Mouse (Mus musculus) right cerebral cortex, postnatal 14 days (tissue): Measurements from ENCODE around the gene Chrm5.

Experiments
- DNase-seq: peaks from one replicate; pipeline ENCODE4 v3.0.0; 2022

Chrm5 gene

DNA sequence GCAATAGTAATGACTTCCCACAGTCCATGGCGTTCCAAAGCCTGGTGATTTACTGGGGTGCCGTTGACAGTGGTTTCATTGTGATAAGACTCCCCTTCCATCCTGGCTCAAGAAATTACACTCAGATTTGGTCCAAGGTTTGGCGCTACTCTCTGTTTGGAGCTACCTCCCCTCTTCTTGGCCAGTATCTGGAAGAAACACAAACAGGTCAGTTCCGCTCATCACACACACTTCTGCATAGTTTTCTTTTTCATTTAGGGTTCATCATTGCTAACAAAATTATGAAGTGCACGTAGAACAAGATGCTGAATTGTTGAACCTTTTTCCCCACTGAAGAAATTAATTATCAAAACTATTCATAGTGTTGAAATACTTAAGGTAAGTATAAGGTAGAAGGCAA is at the start of gene Chrm5:
TSS of gene Chrm5 (minus strand) at position 101 of the 400 bp plus-strand sequence.
- no peak for DNase-seq

DNA sequence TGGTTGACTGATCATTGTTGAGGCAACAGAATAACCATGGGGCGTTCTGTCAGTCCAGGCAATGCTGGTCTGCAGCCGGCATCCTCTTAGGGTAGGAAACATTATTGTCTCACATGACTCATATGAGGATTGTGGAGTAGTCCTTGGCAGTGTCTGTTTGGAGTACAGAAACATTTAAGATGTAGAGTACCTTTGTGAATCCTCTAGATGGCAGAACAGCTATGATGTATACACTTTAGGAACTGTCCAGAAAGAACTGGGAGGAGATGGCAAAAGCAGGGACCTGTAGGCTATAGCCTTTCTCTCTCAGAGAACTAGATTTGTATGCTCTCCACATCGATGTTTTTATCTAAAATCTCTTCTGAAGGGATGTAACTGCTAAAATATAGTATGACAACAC is 46.4 kb upstream of the Chrm5 start:
- no peak for DNase-seq

DNA sequence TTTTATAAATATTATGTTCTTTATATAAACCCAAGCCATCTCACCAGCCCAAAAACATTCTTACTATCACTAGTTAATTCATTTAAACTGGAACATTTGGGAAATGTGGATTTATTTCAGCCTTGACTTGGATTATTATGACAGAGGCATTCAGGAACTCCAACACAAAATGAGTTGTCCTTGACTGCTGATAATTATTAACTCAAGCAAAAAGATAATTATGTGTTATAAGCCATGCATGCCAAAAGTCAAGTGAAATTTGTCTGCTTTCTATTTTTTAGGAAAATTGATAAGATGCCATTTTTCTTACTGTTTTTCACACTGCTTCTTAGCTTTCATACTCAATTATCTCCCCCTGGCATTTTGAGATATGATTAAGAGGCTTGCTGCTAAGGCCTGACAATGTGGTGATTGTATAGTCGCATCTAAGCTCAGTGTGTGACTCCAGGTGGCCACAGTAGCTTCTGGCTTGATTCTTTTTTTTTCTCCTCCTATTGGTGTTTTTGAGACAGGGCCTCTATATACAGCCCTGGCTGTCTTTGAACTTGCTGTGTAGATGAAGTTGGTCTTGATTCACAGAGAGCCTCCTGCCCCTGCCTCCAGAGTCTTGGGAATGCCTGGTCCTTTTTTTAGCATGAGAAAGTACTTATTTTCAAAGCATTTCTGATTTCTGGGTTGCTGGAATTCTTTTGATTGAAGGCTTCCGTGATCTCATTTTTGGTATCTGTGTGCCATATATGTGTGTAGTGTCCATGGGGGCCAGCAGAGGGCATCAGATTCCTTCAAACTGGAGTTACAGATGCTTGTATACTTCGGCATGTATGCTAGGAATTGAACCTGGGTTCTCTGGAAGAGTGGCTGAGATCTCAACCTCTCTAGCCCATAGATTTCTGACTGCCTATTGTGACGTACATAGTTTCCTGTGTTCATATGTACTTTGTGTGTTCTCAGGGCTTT is 40.2 kb upstream of the Chrm5 start:
- DNase-seq: no peak

DNA sequence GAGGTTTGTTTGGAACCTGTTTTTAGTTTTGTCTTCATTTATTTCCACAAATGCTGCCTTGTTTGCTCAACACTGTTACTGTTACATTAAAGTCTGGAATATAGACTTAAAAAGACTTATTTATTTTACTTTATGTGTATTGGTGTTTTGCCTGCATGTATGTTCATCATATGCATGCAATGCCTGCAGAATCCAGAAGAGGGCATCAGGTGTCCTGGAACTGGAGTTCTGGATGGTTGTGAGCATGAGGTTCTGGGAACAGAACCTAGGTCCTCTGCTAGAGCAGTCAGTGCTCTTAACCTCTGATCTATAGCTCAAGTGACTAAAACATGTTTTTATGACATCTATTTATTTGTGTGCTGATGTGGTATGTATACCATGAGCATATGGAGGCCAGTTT is 38.0 kb upstream of the Chrm5 start:
- no peak for DNase-seq

GRCm38 (mm10) chr2:112517218-112517617 is 36.6 kb upstream of the Chrm5 start:
- no peak for DNase-seq

DNA sequence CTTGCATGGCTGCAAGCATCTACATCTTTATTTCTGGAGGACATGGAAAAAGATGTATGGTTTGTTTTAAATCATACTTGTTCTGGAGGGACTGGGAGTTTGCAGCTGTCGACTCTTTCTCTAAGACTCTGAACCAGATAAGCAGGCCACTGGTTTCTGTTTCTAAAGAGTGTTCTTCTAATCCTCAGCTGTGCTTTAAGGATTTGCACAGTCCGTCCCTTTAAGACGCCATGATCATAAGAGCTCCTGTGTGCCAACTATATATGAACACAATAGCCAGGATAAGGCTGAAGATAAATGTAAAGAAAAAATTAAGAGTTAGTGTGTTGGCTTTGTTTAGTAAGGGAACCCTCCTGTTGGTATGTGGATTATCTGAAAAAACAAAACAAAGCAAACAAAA is 36.2 kb upstream of the Chrm5 start:
- no peak for DNase-seq

DNA sequence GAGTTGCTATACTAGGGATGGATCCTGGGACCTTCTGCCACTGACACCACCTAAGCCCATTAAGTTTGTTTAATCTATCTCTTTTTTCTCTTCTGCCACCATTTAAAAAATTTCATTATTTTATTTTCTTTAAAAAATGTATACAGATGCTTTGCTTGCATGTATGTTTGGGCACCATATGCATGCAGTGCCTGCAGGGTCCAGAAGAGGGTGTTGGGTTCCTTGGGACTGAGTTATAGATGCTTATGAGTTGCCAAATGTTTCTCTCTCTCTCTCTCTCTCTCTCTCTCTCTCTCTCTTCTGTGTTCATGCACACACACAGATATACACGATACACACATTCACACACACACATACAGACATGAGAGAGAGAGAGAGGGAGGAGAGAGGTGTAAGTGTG is 32.5 kb upstream of the Chrm5 start:
- DNase-seq: no peak

DNA sequence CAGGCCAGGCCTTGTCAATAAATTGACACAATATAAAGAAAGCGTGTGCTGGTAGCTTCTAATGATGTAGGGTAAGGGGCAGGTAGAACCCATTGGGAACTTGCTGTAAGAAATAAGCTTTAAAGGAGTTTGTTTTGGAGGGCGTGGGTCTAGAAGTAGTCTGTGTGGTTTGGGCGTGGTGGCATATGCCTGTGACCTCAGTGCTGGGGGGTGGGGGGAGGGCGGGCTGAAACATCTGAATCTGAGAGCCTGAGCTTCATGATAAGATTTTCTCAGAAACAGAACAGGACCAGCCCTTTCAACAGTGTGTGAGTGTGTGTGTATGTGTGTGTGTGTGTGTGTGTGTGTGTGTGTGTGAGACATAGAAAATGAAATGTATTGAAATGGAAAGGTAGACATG is 29.6 kb upstream of the Chrm5 start:
- no peak for DNase-seq

- DNase-seq: no peak
These were observed 26.9 kb upstream of the Chrm5 start for GRCm38 (mm10) chr2:112507444-112507843.

- no peak for DNase-seq
These were observed 26.4 kb upstream of the Chrm5 start for GRCm38 (mm10) chr2:112506841-112507435.

DNA sequence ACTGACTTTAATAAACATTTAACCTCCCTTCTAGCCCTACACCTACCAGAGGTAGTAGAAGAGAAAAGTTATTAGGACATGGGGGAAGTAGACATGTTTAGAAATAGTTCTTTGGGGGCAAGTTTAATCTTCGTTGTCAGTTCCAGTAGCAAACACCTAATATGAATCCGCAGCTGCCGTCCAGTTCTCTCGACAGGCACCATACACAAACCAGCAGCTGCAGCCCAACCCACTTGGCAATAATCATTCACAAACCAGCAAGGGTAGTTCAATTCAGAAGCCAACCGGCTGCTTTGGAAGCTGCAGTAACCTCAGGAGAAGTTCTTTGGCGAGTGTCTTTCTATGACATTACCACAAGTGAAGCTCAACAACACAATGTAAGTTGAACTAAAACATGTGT is 23.4 kb upstream of the Chrm5 start:
- no peak for DNase-seq

DNA sequence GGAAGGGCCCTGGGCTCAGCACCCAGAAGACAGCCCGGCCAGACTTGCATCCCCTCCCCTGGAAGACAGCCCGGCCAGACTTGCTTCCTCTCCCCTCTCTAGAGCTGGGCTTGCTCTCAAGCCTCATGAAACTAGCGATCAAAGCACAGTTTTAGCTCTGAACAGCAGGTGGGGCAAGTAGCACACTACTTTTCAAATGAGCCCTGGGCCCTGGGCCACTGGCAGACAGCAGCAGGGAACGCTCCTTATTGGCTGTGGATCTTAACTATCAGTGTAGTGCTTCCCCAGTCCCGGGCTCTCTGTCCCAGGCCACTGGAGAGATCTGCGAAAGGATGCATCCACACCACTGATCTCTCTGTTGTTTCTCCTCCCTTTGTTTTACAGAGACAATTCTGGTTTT is 20.6 kb upstream of the Chrm5 start:
- DNase-seq: peak; percentile 73

GRCm38 (mm10) chr2:112497851-112498250 is 17.3 kb upstream of the Chrm5 start:
- DNase-seq: no peak

- DNase-seq: no peak
These were observed 13.1 kb upstream of the Chrm5 start for GRCm38 (mm10) chr2:112493539-112494260.

DNA sequence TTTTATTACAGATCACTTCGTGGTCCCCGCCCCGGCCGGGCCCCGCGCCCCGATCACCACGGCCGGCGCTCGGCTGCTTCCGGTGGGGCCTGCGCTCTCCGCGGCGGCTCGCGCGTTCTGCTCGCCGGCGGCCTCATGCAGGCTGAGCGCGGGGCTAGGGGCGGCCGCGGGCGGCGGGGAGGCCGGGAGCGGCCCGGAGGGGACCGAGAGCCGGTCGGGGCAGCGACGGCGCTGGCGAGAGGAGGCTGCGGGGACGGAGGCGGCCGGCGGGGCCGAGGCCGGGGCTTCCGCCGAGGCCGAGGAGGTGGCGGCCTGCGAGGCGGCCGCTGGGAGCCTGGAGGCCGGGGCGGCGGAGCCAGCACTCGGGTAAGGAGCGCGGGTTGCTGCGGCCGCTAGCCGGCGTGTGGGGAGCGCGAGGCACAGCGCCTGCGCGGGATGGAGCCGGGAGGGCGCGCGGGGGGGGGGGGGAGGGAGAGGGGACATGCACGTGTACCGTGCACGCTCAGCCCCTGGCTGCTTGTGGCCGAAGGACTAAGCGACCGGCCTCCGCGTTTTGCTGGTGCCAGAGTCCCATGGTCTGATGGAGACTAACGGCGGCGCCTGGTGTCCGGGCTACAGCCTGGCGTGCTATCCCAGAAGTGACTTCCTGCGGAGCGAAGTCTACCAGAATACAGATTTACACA is 12.4 kb upstream of the Chrm5 start, which contains the start of gene Aven:
TSS of gene Aven (plus strand) at position 109 of the 683 bp plus-strand sequence.
- peak; percentile 81 for DNase-seq

DNA sequence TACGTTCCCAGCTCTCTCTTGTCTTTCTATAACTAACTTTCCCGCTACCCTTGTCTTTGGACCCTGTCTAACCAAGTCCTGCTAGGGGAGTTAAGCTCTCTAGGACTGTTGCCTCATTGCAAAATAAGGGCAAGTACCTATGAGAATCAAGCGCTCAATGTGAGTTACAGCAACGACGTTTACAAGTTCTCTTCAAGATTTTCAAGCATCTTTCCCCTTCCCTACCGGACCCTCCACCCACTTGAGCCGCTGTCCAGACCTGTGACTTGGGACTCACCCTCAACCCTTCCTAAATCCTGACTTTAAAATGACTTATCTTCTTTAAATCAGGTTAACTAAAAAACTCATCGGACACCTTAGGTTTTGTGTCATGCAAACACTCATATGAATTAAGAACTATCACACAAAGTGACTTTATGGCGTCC is 11.9 kb upstream of the Chrm5 start:
- DNase-seq: no peak

DNA sequence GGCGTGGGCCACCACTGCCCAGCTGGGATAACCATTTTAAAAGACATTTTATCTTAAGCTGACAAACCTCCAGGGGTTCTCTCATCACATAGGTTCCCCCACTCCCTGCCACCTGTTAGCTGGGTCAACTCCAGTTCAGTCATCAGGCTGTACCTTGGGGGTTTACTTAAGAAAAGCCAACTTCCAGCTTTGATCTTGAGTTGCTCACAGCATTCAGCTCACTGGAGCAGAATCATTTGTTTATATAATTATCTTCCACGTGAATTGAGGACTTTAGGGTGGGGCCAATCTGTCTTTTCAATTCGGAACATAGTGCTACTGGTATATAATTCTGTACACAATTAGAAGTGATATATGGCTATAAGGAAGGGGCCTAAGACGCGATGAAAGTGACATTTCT is 11.1 kb upstream of the Chrm5 start:
- DNase-seq: no peak

DNA sequence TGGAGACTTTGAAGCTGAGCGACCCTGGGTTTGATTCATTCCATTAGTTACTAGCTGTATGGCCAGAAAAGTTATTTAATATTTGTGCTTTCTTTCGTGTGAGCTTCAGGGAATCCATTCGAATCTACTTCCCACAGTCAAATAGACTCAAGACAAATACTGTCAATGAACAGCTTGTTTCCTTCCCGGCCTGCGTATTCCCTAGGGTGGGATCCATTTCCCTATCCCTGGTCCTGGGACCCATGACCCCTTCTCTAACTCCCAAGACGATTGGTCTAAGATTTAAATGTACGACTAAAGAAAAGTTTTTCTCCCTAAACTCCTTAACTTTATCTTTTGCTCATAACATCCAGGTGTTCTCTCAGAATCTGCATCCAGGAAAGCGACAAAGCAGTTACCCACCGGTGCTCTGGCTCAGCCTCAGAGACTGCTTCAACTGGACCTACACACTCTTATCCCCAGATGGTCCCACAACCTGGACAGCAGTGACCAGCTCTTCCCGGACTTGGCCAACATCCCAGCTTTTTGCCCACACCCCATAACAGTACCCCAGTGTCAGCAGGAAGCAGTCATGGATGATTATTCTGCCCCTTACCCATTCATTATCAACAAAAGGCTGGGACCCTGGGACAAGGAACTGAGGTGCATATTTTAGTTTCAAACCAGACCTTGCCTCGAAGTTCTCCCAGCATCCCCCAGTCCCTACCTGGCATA is 10.1 kb upstream of the Chrm5 start:
- DNase-seq: no peak

DNA sequence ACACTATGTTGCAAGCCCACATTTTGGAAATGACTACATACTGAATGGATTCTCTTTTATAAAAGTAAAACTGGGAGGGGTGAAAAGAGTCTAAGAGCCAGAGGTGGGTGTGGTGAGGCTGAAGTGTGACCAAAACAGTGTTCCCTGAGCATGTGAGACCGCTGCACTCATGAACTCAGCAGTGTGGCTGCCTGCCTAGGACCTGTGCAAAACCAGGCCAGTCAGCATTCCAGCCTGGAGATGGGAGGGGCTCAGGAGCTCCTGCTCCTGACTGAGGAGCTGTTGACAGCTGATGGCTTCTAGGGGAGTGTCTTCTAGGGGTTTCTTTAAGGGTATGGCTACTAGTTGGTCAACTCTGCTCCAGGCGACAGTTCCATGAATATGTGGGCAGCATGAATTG is 4.3 kb upstream of the Chrm5 start:
- DNase-seq: no peak

DNA sequence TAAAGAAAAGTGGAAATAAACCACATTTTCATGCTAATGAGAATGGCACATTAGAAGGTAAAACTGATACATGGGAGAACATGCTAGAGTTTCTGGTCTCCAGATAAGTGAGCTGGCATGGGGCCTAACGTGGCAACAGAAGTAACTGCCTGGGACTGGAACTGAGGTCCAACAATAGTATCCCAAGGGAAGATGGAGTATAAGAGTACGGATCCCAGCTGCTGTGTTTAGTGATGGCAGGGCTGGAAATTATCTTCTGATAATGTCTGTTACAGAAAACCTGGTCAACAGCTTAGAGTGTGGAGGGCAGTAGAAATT is 2.7 kb upstream of the Chrm5 start:
- DNase-seq: peak; percentile 21

DNA sequence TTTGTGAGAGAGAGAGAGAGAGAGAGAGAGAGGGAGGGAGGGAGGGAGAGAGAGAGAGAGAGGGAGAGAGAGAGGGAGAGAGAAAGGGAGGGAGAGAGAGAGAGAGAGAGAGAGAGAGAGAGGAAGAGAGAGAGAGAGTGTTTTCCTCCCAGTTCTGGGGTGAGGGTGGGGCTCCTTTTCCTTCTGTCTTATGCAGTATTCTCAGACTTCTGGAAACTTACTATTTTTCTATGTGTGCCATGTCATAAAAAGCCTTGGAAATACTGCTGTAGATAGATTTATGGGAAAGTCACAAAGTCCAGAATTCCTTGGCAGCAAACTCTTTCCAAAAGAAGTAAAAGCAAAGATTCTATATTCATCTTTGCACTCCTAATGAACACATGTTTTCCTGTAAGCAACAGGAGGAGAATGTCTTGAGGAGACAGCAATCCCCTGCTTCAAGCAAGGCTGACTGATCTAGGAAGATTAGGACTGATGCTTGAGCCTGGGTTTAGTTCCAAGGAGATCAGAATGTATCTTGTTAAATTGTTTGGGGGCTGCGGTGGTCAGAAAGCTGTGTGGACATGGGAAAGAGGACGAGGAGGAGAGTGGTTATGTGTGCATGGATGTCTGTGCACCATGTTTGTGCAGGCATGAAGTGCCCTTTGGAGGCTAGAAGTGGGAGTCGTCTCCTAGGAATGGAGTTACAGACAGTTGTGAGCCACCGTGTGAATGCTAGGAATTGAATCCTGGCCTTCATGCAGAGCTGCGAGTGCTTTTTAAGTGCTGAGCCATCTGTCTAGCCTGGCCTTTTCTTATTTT is 2.2 kb upstream of the Chrm5 start:
- no peak for DNase-seq

DNA sequence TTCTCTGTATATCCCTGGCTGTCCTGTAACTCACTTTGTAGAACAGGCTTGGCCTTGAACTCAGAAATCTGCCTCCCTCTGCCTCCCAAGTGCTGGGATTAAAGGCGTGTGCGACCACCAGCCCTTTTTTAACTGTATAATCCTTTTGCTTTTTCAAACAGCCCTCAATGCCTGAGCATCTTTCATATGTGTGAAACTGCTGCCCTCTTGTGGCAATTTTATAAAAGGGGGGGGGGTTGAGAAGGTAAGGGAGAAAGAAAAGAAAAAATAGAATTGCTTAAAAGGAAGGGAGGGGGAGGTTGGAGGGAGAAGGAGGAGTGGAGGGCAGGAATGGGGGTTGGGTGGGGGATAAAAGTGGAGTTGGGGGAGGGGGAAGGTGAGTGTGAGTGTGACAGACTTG is 995 bp upstream of the Chrm5 start:
- no peak for DNase-seq
